Mouse (Mus musculus) neural tube, embryonic 14.5 days (tissue): ENCODE measurements around the gene Pnkd. TPM values are rescaled to one million over a fixed set of nuclear protein-coding genes. Genes with fewer than 3 reads are reported as not detected.

Source experiments
- ATAC-seq: fragments of 200-750 bp; cut with Nextera tagmentation; 2 replicates; pipeline ENCODE4 v1.8.0; 2017; ENCODE audit warnings: low read depth, mild to moderate bottlenecking, moderate TSS enrichment, moderate library complexity
- H3K27ac ChIP-seq: fragments of 300-500 bp; sonication (generic); 2 replicates; pipeline ENCODE4 v1.5.1; 2014; ENCODE audit warnings: low read depth, mild to moderate bottlenecking, control low read depth, low read length, moderate library complexity, mixed read lengths
- H3K27me3 ChIP-seq: fragments of 300-500 bp; sonication (generic); 2 replicates; pipeline ENCODE4 v1.6.1; 2014; ENCODE audit warnings: low read length; ENCODE audit not compliant: control insufficient read depth, insufficient read depth
- H3K36me3 ChIP-seq: fragments of 300-500 bp; sonication (generic); 2 replicates; pipeline ENCODE4 v1.6.1; 2014; ENCODE audit warnings: low read length, mixed read lengths; ENCODE audit not compliant: control insufficient read depth, insufficient read depth
- H3K4me1 ChIP-seq: fragments of 300-500 bp; sonication (generic); 2 replicates; pipeline ENCODE4 v1.6.1; 2014; ENCODE audit warnings: low read length; ENCODE audit not compliant: control insufficient read depth, insufficient read depth
- H3K4me2 ChIP-seq: fragments of 300-500 bp; sonication (generic); 2 replicates; pipeline ENCODE4 v1.6.1; 2014; ENCODE audit warnings: mild to moderate bottlenecking, low read depth, low read length, control low read depth
- H3K4me3 ChIP-seq: fragments of 300-500 bp; sonication (generic); 2 replicates; pipeline ENCODE4 v1.5.1; 2014; ENCODE audit warnings: low read depth, low read length, control low read depth, mixed read lengths
- H3K9ac ChIP-seq: fragments of 300-500 bp; sonication (generic); replicated peaks from 2 replicates; pipeline ENCODE4 v1.6.1; 2014; ENCODE audit warnings: low read depth, mild to moderate bottlenecking, control low read depth, low read length, mixed read lengths
- H3K9me3 ChIP-seq: fragments of 300-500 bp; sonication (generic); 2 replicates; pipeline ENCODE4 v1.6.1; 2016; ENCODE audit warnings: low read length; ENCODE audit not compliant: control insufficient read depth
- WGBS: fragments of 180-500 bp; shearing (Covaris S2); extraction: QIAGEN DNeasy Blood & Tissue Kit; methylation state at CpG from one replicate; pipeline ENCODE4 v1.1.7; 2014; 5-methylcytosine and 5-hydroxymethylcytosine counted together
- polyA plus RNA-seq: library from polyadenylated mRNA; unstranded; fragments of >200 nt; fragmentation: Nextera tagmentation; extraction: Ambion mirVana; gene quantifications from 2 replicates; pipeline ENCODE4 v1.2.1, GENCODE M21; 2014

The Pnkd gene
- polyA plus RNA-seq, 1 experiment from 2014 or later: 145 TPM

GRCm38 (mm10) chr1:74245525-74245924 is 39.2 kb upstream of the Pnkd start:
- WGBS: 84% methylated on average over 2 of the region's 2 CpGs
- H3K9ac ChIP-seq: no peak overlapping the region
- ATAC-seq: no peak
- no peak overlapping the region for H3K4me2 ChIP-seq
- H3K27me3 ChIP-seq: no peaks in the 10 kb centered on the region
- H3K4me1 ChIP-seq: no peaks in the 10 kb centered on the region
- H3K36me3 ChIP-seq: peaks cover 14% of the 10 kb centered on the region
- no peak overlapping the region for H3K4me3 ChIP-seq
- H3K27ac ChIP-seq: no peak overlapping the region
- no peaks in the 10 kb centered on the region for H3K9me3 ChIP-seq

GRCm38 (mm10) chr1:74248799-74249198 is 35.9 kb upstream of the Pnkd start:
- H3K27ac ChIP-seq: no peak overlapping the region

GRCm38 (mm10) chr1:74249331-74249980 is 35.3 kb upstream of the Pnkd start:
- H3K4me3 ChIP-seq: no peak overlapping the region
- no peak overlapping the region for H3K27ac ChIP-seq
- H3K4me1 ChIP-seq: no peaks in the 10 kb centered on the region
- H3K9ac ChIP-seq: no peak overlapping the region
- H3K9me3 ChIP-seq: no peaks in the 10 kb centered on the region
- H3K4me2 ChIP-seq: no peak overlapping the region
- WGBS: 75% methylated on average over 5 of the region's 5 CpGs
- no peaks in the 10 kb centered on the region for H3K27me3 ChIP-seq
- ATAC-seq: no peak
- peaks cover 35% of the 10 kb centered on the region for H3K36me3 ChIP-seq

More at GRCm38 (mm10) chr1:74248799-74249198, 35.9 kb upstream of the Pnkd start:
- no peaks in the 10 kb centered on the region for H3K27me3 ChIP-seq
- no peaks in the 10 kb centered on the region for H3K9me3 ChIP-seq
- ATAC-seq: no peak
- no peak overlapping the region for H3K9ac ChIP-seq
- no peak overlapping the region for H3K4me3 ChIP-seq
- H3K4me2 ChIP-seq: no peak overlapping the region
- H3K36me3 ChIP-seq: peaks cover 35% of the 10 kb centered on the region
- no peaks in the 10 kb centered on the region for H3K4me1 ChIP-seq
- WGBS: 75% methylated on average over 1 of the region's 1 CpGs

GRCm38 (mm10) chr1:74250096-74250495 is 34.6 kb upstream of the Pnkd start:
- H3K9me3 ChIP-seq: no peaks in the 10 kb centered on the region
- H3K4me3 ChIP-seq: no peak overlapping the region
- H3K4me2 ChIP-seq: no peak overlapping the region
- 94% methylated on average over 4 of the region's 4 CpGs for WGBS
- ATAC-seq: no peak
- H3K27ac ChIP-seq: no peak overlapping the region
- no peaks in the 10 kb centered on the region for H3K27me3 ChIP-seq
- H3K9ac ChIP-seq: no peak overlapping the region
- no peaks in the 10 kb centered on the region for H3K4me1 ChIP-seq
- H3K36me3 ChIP-seq: peaks cover 36% of the 10 kb centered on the region

GRCm38 (mm10) chr1:74255704-74256345 is 28.9 kb upstream of the Pnkd start:
- Histone ChIP-seq H3K27me3 (no peaks in the 10 kb centered on the region), H3K4me2 (no peak overlapping the region), H3K36me3 (peaks cover 49% of the 10 kb centered on the region), H3K4me1 (no peaks in the 10 kb centered on the region), H3K27ac (no peak overlapping the region), H3K9ac (no peak overlapping the region), H3K4me3 (no peak overlapping the region), H3K9me3 (no peaks in the 10 kb centered on the region)
- no peak for ATAC-seq
- WGBS: 96% methylated on average over 8 of the region's 8 CpGs

GRCm38 (mm10) chr1:74256782-74257181 is 27.9 kb upstream of the Pnkd start:
- no peak overlapping the region for H3K4me3 ChIP-seq
- H3K9me3 ChIP-seq: no peaks in the 10 kb centered on the region
- H3K9ac ChIP-seq: no peak overlapping the region
- WGBS: 84% methylated on average over 4 of the region's 4 CpGs
- H3K27ac ChIP-seq: no peak overlapping the region
- no peak for ATAC-seq
- H3K4me2 ChIP-seq: no peak overlapping the region
- H3K4me1 ChIP-seq: no peaks in the 10 kb centered on the region
- H3K27me3 ChIP-seq: no peaks in the 10 kb centered on the region
- H3K36me3 ChIP-seq: peaks cover 43% of the 10 kb centered on the region

- H3K4me3 ChIP-seq: no peak overlapping the region
- no peaks in the 10 kb centered on the region for H3K4me1 ChIP-seq
- WGBS: 92% methylated on average over 6 of the region's 6 CpGs
- H3K36me3 ChIP-seq: peaks cover 59% of the 10 kb centered on the region
- H3K4me2 ChIP-seq: no peak overlapping the region
- H3K27me3 ChIP-seq: no peaks in the 10 kb centered on the region
- H3K9me3 ChIP-seq: no peaks in the 10 kb centered on the region
- no peak overlapping the region for H3K27ac ChIP-seq
- H3K9ac ChIP-seq: no peak overlapping the region
- no peak for ATAC-seq
Observed at GRCm38 (mm10) chr1:74262510-74262909, 22.2 kb upstream of the Pnkd start.

- no peak overlapping the region for H3K4me2 ChIP-seq
- H3K36me3 ChIP-seq: peaks cover 36% of the 10 kb centered on the region
- no peak overlapping the region for H3K9ac ChIP-seq
- no peak for ATAC-seq
- H3K27ac ChIP-seq: no peak overlapping the region
- no peaks in the 10 kb centered on the region for H3K27me3 ChIP-seq
- WGBS: 90% methylated on average over 8 of the region's 8 CpGs
- no peaks in the 10 kb centered on the region for H3K4me1 ChIP-seq
- H3K4me3 ChIP-seq: no peak overlapping the region
- H3K9me3 ChIP-seq: no peaks in the 10 kb centered on the region
Observed at GRCm38 (mm10) chr1:74268750-74269149, 16.0 kb upstream of the Pnkd start.

GRCm38 (mm10) chr1:74271659-74272058 is 13.1 kb upstream of the Pnkd start:
- Histone ChIP-seq H3K36me3 (peaks cover 14% of the 10 kb centered on the region), H3K27ac (no peak overlapping the region), H3K9ac (no peak overlapping the region), H3K4me1 (no peaks in the 10 kb centered on the region), H3K4me3 (no peak overlapping the region), H3K9me3 (no peaks in the 10 kb centered on the region), H3K4me2 (no peak overlapping the region), H3K27me3 (no peaks in the 10 kb centered on the region)
- 81% methylated on average over 4 of the region's 4 CpGs for WGBS
- no peak for ATAC-seq
